Mouse (Mus musculus): ENCODE data around the gene Srxn1. TPM values are rescaled to one million over a fixed set of nuclear protein-coding genes. Genes with fewer than 3 reads are reported as not detected.
A peak's percentile ranks its signal among the peaks of the same experiment; 100 is the strongest.

Gene Srxn1
- polyA plus RNA-seq, 1 experiment from 2014 or later = 15.2 TPM

DNA sequence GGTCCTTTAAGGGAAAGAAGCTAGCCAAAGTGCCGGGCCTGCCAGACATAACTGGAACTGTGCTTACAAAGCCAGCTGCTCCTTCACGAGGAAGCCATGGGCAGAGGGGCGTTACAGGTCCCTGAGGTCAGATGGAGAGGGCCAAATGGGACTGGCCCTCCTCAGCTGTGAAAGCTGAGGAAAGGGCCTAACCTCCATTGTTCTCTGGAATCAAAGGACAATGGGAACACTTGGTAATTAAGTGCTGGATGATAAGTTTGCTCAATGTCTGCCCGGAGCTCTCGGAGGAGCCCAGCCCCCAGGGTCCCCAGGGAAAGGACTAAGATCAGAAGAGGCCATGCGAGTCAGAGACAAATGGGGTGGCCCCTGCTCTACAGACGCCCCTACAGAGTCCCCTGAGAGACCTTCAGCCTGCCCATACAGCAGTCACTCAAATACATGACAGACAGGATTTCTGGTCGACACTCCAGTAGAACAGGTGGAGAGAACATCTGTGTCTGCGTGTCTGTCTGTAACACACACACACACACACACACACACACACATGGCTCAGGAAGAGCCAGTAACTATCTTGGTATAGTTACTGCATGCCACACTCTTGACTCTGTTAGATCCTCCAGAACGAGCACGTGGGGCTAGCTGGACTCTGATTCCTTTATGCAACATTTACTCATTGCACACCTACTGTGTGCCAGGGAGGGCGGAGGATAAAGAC lies 13.8 kb upstream of the Srxn1 start:
- Histone ChIP-seq H3K27ac (replicated peaks) (peak overlapping the region; percentile 35), H3K4me1 (peaks cover 73% of the 10 kb centered on the region), H3K4me2 (replicated peaks) (no peak overlapping the region), H3K27me3 (peaks cover 54% of the 10 kb centered on the region), H3K4me3 (no peak overlapping the region), H3K9me3 (no peaks in the 10 kb centered on the region), H3K36me3 (peaks cover 15% of the 10 kb centered on the region), H3K9ac (replicated peaks) (no peak overlapping the region)
- no peak for ATAC-seq (ENCODE audit: low FRiP score, low read depth)
- 33% methylated on average over 12 of the region's 12 CpGs for WGBS

DNA sequence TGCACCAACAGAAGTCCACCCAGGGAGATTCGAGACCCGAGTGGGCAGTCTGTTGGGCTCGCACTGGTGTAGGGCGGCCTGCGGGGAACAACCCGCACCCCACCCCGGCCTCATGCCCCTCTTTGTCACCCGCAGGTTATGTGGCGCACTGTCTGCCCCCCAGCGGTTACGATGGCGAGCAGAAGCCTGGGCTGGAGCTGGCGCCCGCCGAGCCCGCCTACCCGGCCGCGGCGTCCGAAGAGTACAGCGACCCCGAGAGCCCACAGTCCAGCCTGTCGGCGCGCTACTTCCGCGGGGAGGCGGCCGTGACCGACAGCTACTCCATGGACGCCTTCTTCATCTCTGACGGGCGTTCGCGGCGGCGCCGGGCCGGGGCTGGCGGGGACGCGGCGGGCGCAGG lies 12.4 kb upstream of the Srxn1 start:
- peaks cover 59% of the 10 kb centered on the region for H3K4me1 ChIP-seq
- peak overlapping the region; percentile 54; the same call in 1 of the 2 replicates for H3K27ac ChIP-seq (replicated peaks)
- H3K9ac ChIP-seq (replicated peaks) = no peak overlapping the region; the same call in 1 of the 2 replicates

DNA sequence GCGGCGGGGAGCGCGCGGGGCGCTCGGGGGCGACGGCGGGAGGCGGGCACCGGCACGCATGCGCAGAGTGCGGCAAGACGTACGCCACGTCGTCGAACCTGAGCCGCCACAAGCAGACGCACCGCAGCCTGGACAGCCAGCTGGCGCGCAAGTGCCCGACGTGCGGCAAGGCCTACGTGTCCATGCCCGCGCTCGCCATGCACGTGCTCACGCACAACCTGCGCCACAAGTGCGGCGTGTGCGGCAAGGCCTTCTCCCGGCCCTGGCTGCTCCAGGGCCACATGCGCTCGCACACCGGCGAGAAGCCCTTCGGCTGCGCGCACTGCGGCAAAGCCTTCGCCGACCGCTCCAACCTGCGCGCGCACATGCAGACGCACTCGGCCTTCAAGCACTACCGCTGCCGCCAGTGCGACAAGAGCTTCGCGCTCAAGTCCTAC lies 11.9 kb upstream of the Srxn1 start:
- peaks cover 54% of the 10 kb centered on the region for H3K27me3 ChIP-seq
- no peaks in the 10 kb centered on the region for H3K9me3 ChIP-seq
- peak; percentile 7; the same call in 1 of the 2 replicates for ATAC-seq (ENCODE audit: low FRiP score, low read depth)
- 5% methylated on average over 58 of the region's 60 CpGs for WGBS
- H3K4me3 ChIP-seq = peak overlapping the region; percentile 34
- H3K36me3 ChIP-seq = peaks cover 8% of the 10 kb centered on the region
- H3K4me1 ChIP-seq = peaks cover 56% of the 10 kb centered on the region
- H3K27ac ChIP-seq (replicated peaks) = no peak overlapping the region
- H3K4me2 ChIP-seq (replicated peaks) = peak overlapping the region; percentile 46
- H3K9ac ChIP-seq (replicated peaks) = 0 out of 2 replicates have a peak overlapping the region, but pooled peaks have one; percentile 6

More for the DNA sequence above, 12.4 kb upstream of the Srxn1 start:
- Histone ChIP-seq H3K36me3 (peaks cover 9% of the 10 kb centered on the region), H3K9me3 (no peaks in the 10 kb centered on the region), H3K27me3 (peaks cover 54% of the 10 kb centered on the region), H3K4me2 (replicated peaks) (peak overlapping the region; percentile 46), H3K4me3 (peak overlapping the region; percentile 34)
- 5% methylated on average over 32 of the region's 45 CpGs for WGBS
- peak; percentile 8; the same call in 1 of the 2 replicates for ATAC-seq (ENCODE audit: low FRiP score, low read depth)

DNA sequence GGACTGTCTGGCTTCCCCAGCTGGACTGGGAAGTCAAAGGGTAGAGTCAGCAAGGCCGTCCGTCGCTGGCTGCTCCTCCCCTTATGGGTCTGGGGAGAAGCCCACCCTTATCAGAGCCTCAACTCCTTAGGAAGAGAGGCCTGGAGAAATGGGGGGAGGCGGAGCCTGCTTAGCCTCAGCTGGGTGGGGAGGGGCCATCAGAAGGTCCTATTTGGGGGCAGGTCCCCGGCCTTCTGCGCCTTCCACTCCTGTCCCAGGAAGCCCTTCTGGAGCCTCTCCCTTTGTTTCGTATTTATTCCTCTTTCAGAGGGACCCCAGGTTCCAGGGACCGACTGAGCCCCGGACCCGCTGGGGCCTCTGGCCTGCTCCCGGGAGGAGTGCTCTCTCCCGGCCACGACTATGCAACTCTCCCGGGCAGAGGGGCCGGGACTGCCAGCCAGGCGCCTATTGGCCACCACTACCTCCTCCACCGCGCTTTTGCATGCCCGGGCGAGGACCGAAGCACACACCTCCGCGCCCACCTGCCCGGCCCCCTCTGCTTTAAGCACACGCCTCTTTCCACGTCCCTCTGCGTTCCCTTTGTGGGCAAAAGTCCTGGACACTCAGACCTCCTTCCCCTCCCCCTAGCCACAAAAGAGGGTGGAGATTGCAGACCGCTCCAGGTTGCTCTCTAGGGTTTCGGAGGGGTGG lies 10.3 kb upstream of the Srxn1 start:
- H3K4me2 ChIP-seq (replicated peaks) = peak overlapping the region; percentile 34
- H3K9me3 ChIP-seq = no peaks in the 10 kb centered on the region
- peak overlapping the region; percentile 31; the same call in 1 of the 2 replicates for H3K9ac ChIP-seq (replicated peaks)
- H3K27ac ChIP-seq (replicated peaks) = peak overlapping the region; percentile 75
- peak; percentile 24; the same call in 1 of the 2 replicates for ATAC-seq (ENCODE audit: low FRiP score, low read depth)
- peaks cover 8% of the 10 kb centered on the region; the same call in 1 of the 2 replicates for H3K36me3 ChIP-seq
- H3K4me3 ChIP-seq = 0 out of 2 replicates have a peak overlapping the region, but pooled peaks have one; percentile 3
- H3K4me1 ChIP-seq = peaks cover 53% of the 10 kb centered on the region
- WGBS = 3% methylated on average over 28 of the region's 29 CpGs
- H3K27me3 ChIP-seq = peaks cover 52% of the 10 kb centered on the region

DNA sequence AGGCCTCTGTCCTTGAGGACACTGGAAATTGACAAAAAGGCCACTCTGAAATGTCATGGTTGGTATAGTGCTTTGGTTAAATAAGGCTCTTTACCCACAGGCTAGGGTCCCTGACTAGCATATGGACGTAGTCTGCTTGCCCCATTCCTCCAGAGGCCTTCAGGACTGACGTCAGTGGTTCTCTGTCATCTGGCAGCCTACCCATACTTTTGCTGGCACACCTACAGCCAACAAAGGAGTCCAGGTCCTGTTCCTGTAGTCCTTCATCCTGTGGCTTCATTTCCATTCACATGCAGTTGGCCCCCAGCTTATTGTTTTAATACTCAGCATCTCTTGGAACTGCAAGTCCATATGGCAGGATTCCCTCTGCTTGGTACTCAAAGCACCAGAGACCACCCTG lies 8.4 kb upstream of the Srxn1 start:
- H3K4me3 ChIP-seq = no peak overlapping the region
- H3K4me2 ChIP-seq (replicated peaks) = no peak overlapping the region
- H3K9me3 ChIP-seq = no peaks in the 10 kb centered on the region
- WGBS = 71% methylated on average over 2 of the region's 2 CpGs
- ATAC-seq (ENCODE audit: low FRiP score, low read depth) = no peak
- H3K27me3 ChIP-seq = peaks cover 48% of the 10 kb centered on the region
- H3K4me1 ChIP-seq = peaks cover 39% of the 10 kb centered on the region
- peaks cover 5% of the 10 kb centered on the region; the same call in 1 of the 2 replicates for H3K36me3 ChIP-seq
- no peak overlapping the region for H3K9ac ChIP-seq (replicated peaks)
- no peak overlapping the region; the same call in 1 of the 2 replicates for H3K27ac ChIP-seq (replicated peaks)

DNA sequence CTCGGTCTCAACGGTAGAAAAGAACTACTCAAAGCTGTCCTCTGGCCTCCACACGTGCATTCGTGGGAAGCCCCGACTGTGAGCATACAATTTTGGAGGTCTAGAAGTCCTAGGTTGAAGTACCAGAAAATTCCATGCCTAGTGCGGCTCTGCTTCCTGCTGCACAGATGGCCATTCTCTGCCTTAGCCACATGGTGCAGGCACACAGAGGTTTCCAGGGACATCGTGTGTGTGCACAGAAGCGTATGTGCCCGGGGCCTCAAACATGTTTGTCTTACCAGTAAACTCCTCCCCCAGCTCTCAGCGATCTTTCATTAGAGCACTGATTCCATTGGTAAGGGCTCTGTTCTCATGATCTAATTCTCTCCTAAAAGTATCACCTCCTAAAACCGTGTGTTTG lies 7.4 kb upstream of the Srxn1 start:
- no peak overlapping the region for H3K4me3 ChIP-seq
- H3K27ac ChIP-seq (replicated peaks) = peak overlapping the region; percentile 39
- H3K4me2 ChIP-seq (replicated peaks) = no peak overlapping the region
- no peaks in the 10 kb centered on the region for H3K9me3 ChIP-seq
- H3K27me3 ChIP-seq = peaks cover 49% of the 10 kb centered on the region
- WGBS = 74% methylated on average over 11 of the region's 11 CpGs
- peaks cover 32% of the 10 kb centered on the region for H3K4me1 ChIP-seq
- peaks cover 5% of the 10 kb centered on the region; the same call in 1 of the 2 replicates for H3K36me3 ChIP-seq
- no peak for ATAC-seq (ENCODE audit: low FRiP score, low read depth)
- no peak overlapping the region for H3K9ac ChIP-seq (replicated peaks)

DNA sequence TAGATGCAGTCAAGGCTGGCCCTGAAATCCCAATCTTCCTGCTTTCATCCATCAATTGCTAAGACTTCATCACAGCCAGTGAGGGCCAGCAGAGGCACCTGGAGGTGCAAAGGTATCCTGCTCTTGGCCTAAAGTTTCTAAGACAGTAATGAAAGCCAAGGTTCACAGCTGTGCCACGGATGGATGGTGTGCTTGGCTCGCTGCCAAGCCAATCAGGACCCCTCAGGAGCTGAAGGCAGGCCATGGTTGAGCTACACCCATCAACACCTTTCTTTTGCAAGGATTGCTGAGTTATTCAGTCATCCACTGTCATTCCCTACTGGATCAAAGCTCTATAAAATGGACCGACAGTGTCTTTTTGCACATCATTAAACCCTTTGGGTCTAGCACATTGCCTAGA lies 5.8 kb upstream of the Srxn1 start:
- WGBS = 77% methylated on average over 3 of the region's 3 CpGs
- H3K4me3 ChIP-seq = no peak overlapping the region
- peaks cover 41% of the 10 kb centered on the region for H3K27me3 ChIP-seq
- H3K36me3 ChIP-seq = no peaks in the 10 kb centered on the region
- H3K27ac ChIP-seq (replicated peaks) = no peak overlapping the region
- peaks cover 19% of the 10 kb centered on the region for H3K4me1 ChIP-seq
- no peak overlapping the region for H3K4me2 ChIP-seq (replicated peaks)
- no peak overlapping the region for H3K9ac ChIP-seq (replicated peaks)
- ATAC-seq (ENCODE audit: low FRiP score, low read depth) = no peak
- no peaks in the 10 kb centered on the region for H3K9me3 ChIP-seq

DNA sequence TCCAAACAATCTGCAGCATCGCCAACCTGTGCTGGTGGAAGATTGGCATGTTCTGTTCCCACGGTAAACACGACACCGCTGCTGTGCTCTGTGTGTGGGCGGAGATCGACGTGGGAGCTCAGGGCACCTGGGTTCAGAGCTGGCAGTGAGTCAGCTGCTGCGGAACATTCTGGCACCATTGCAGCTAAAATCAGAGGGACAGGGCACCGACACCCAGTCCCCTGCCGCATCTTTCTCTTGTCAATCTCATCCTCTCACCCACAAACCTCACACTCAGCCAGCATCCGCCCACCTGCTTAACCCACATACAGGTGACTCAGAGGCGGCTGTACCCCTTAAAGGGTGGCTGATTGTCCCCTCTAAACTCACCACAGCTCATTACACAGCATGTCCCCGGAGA lies 3.6 kb upstream of the Srxn1 start:
- peaks cover 23% of the 10 kb centered on the region; the same call in 1 of the 2 replicates for H3K27me3 ChIP-seq
- no peak overlapping the region for H3K9ac ChIP-seq (replicated peaks)
- no peak overlapping the region for H3K4me3 ChIP-seq
- H3K4me2 ChIP-seq (replicated peaks) = no peak overlapping the region
- peaks cover 22% of the 10 kb centered on the region for H3K4me1 ChIP-seq
- 86% methylated on average over 13 of the region's 13 CpGs for WGBS
- no peak overlapping the region for H3K27ac ChIP-seq (replicated peaks)
- no peaks in the 10 kb centered on the region for H3K9me3 ChIP-seq
- ATAC-seq (ENCODE audit: low FRiP score, low read depth) = no peak
- no peaks in the 10 kb centered on the region for H3K36me3 ChIP-seq

DNA sequence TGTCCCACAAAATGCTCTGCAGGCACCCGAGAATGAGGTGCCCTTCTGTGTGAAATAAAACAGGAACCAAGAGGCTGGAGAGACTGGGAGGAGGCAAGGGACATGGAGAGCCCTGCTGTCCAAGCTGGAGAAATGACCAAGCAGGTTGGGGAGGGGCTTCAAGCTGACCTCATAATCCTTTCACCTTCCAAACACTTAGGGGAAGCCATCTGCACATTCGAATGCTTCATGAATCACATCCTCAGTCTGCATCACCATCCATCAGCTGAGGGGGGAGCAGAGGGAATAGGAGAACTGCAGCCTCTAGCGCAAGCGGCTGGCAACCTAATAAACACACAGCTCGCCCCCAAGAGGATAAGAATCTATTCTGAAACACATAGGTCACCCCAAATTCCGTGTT lies 2.9 kb upstream of the Srxn1 start:
- Histone ChIP-seq H3K4me1 (peaks cover 23% of the 10 kb centered on the region), H3K4me3 (no peak overlapping the region), H3K9me3 (no peaks in the 10 kb centered on the region), H3K9ac (replicated peaks) (no peak overlapping the region), H3K27ac (replicated peaks) (no peak overlapping the region), H3K4me2 (replicated peaks) (no peak overlapping the region), H3K36me3 (no peaks in the 10 kb centered on the region), H3K27me3 (peaks cover 23% of the 10 kb centered on the region; the same call in 1 of the 2 replicates)
- WGBS = 75% methylated on average over 6 of the region's 6 CpGs
- ATAC-seq (ENCODE audit: low FRiP score, low read depth) = no peak

DNA sequence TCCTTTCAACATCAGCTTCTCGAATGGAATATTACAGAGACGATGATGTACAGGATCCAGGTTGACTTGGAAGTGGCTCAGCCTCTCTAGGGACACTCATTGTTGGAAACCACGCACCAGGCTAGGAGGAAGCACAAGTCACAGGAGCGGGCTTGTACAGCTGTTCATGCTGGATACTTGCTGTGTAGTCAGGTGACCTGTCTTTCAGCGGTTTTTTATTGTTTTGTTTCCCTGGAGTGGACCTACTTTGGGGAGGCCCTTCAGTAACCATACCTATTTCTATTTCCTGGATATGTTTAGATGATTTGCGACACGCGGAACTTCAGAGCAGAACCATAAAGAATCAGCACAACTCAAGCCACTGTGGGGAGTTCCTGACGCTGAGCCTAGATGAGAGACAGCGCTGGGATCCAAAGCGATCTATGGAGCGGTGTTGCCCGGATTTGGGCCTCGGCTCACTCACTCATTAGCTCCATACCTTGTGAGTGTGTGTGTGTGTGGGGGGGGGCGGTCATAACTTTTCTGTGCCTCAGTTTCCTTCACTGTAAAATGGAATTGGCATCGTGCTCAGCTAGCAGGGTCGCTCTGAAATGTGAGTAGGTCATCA lies 502 bp upstream of the Srxn1 start:
- H3K27me3 ChIP-seq = peaks cover 23% of the 10 kb centered on the region; the same call in 1 of the 2 replicates
- ATAC-seq (ENCODE audit: low FRiP score, low read depth) = no peak
- H3K9me3 ChIP-seq = no peaks in the 10 kb centered on the region
- peak overlapping the region; percentile 77; the same call in 1 of the 2 replicates for H3K9ac ChIP-seq (replicated peaks)
- 23% methylated on average over 17 of the region's 17 CpGs for WGBS
- H3K27ac ChIP-seq (replicated peaks) = peak overlapping the region; percentile 58; the same call in 1 of the 2 replicates
- peaks cover 22% of the 10 kb centered on the region for H3K4me1 ChIP-seq
- no peaks in the 10 kb centered on the region for H3K36me3 ChIP-seq
- H3K4me3 ChIP-seq = peak overlapping the region; percentile 70
- peak overlapping the region; percentile 74 for H3K4me2 ChIP-seq (replicated peaks)

DNA sequence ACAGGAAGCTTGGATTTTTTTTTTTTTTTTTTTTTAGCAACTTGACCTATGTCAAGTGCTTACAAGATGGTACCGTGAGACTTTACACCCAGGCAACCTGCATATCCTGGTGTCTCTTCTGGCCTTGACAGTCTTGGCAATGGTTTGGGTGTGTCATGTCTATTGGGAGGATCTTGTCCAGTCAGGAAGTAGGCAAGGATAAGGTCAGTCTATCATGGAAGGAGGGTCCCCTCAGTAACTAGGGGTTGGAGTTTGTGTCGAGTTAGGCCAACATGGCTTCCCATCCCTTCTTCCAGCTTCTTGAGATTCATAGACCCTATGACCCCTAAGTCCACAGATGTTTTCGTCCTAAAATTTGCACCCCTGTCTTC lies 894 bp downstream of the Srxn1 start:
- Histone ChIP-seq H3K27me3 (peaks cover 23% of the 10 kb centered on the region; the same call in 1 of the 2 replicates), H3K9me3 (no peaks in the 10 kb centered on the region), H3K4me3 (peak overlapping the region; percentile 70), H3K9ac (replicated peaks) (peak overlapping the region; percentile 77; the same call in 1 of the 2 replicates), H3K27ac (replicated peaks) (no peak overlapping the region), H3K4me2 (replicated peaks) (peak overlapping the region; percentile 74), H3K36me3 (no peaks in the 10 kb centered on the region), H3K4me1 (peaks cover 22% of the 10 kb centered on the region)
- WGBS = 90% methylated on average over 3 of the region's 3 CpGs
- ATAC-seq (ENCODE audit: low FRiP score, low read depth) = no peak
